Mouse (Mus musculus): Measurements from ENCODE around the gene Pomc. TPM values are rescaled to one million over a fixed set of nuclear protein-coding genes. Genes with fewer than 3 reads are reported as not detected.
"Not testable (repeated sequence)": the region's sequence is repeated elsewhere in the genome, so short reads cannot be mapped to it uniquely, and the experiment has no call there.

Pomc gene
- polyA plus RNA-seq, 1 experiment from 2014 or later, result 2.4 TPM

DNA sequence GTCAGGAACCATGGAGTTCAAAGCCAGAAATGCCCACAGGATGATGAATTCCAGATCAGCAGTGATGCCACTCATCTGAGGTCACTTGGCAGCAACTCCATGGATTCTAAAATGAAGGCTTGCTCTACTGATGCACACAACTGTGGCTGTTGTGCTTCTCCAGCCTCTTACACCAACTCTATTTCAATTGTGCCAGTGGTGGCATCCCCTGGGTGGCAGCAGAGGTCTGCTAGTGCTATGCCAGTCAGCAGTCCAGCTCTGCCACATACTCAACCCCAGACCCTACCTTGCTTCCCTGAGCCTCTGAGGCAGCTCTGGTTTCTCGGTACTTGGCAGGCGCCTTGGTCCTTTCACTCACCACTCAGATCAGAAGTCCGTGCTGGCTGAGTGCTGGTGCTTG lies 25.9 kb upstream of the Pomc start:
- Histone ChIP-seq H3K36me3 (no peaks in the 10 kb centered on the region), H3K27ac (no peak overlapping the region), H3K4me1 (replicated peaks) (no peaks in the 10 kb centered on the region), H3K9me3 (no peaks in the 10 kb centered on the region), H3K27me3 (replicated peaks) (0 out of 2 replicates have a peak, but pooled peaks cover 3% of the 10 kb centered on the region), H3K9ac (no peak overlapping the region), H3K4me2 (replicated peaks) (no peak overlapping the region), H3K4me3 (replicated peaks) (no peak overlapping the region)
- WGBS, result 81% methylated on average over 3 of the region's 3 CpGs
- ATAC-seq, result no peak

DNA sequence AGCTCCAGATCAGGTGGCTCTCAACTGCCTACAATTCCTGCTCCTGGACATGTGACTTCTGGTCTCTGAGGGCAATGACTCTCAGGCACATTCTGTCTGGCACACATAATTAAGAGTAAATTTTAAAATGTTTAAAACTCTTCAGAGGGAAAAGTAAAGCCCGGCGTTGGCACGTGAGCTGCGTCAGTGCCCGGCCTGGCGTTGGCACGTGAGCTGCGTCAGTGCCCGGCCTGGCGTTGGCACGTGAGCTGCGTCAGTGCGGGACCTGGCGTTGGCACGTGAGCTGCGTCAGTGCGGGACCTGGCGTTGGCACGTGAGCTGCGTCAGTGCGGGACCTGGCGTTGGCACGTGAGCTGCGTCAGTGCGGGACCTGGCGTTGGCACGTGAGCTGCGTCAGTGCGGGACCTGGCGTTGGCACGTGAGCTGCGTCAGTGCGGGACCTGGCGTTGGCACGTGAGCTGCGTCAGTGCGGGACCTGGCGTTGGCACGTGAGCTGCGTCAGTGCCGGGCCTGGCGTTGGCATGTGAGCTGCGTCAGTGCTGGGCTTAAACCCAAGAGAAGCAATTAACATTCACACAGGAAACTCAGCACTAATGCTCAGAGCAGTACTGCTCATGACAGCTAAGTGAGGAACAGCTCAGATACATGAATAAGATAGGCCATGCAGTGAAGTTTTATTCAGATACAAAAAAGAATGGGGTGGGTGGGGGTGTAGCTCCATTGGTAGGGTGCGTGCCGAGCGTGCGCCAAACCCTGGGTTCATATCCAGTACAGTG lies 24.5 kb upstream of the Pomc start:
- not testable (repeated sequence) for ATAC-seq; H3K4me1 ChIP-seq (replicated peaks); H3K4me3 ChIP-seq (replicated peaks); H3K27me3 ChIP-seq (replicated peaks); H3K9me3 ChIP-seq; H3K9ac ChIP-seq; H3K36me3 ChIP-seq; H3K4me2 ChIP-seq (replicated peaks); H3K27ac ChIP-seq
- 89% methylated on average over 36 of the region's 47 CpGs for WGBS

GRCm38 (mm10) chr12:3942026-3942425 lies 12.7 kb upstream of the Pomc start:
- Histone ChIP-seq H3K9ac (no peak overlapping the region), H3K27me3 (replicated peaks) (no peaks in the 10 kb centered on the region), H3K36me3 (no peaks in the 10 kb centered on the region), H3K4me1 (replicated peaks) (peaks cover 5% of the 10 kb centered on the region; the same call in 1 of the 2 replicates), H3K4me2 (replicated peaks) (no peak overlapping the region), H3K27ac (no peak overlapping the region), H3K9me3 (no peaks in the 10 kb centered on the region), H3K4me3 (replicated peaks) (no peak overlapping the region)
- 48% methylated on average over 11 of the region's 11 CpGs for WGBS
- ATAC-seq, result no peak

- H3K4me3 ChIP-seq (replicated peaks), result no peak overlapping the region
- WGBS, result 53% methylated on average over 4 of the region's 4 CpGs
Measured at GRCm38 (mm10) chr12:3944454-3945073, 10.2 kb upstream of the Pomc start.

DNA sequence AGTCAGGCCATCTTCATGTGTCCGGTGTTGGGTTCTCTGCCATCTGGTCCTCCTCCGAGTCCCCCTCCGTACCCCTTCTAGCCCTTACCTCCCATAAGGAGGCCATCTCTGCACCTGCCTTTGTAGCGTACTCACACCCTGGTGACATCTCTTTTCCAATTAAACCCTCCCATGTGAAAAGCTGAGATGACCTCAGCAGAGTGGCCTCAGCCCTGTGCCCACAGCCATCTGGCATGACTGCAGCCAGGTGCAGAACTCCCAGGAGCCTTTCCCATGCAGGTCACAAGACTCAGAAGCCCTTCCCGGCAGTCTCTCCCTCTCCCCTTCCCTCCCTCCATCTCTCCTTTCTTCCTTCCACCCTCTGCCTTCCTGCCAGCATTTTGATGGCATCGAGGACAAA lies 7.2 kb upstream of the Pomc start:
- ATAC-seq, result no peak
- peaks cover 5% of the 10 kb centered on the region; the same call in 1 of the 2 replicates for H3K4me1 ChIP-seq (replicated peaks)
- H3K27ac ChIP-seq, result no peak overlapping the region
- H3K9ac ChIP-seq, result no peak overlapping the region
- H3K9me3 ChIP-seq, result no peaks in the 10 kb centered on the region
- no peak overlapping the region for H3K4me2 ChIP-seq (replicated peaks)
- WGBS, result 71% methylated on average over 6 of the region's 6 CpGs
- H3K27me3 ChIP-seq (replicated peaks), result no peaks in the 10 kb centered on the region
- H3K4me3 ChIP-seq (replicated peaks), result no peak overlapping the region
- H3K36me3 ChIP-seq, result no peaks in the 10 kb centered on the region

More at GRCm38 (mm10) chr12:3944454-3945073, 10.2 kb upstream of the Pomc start:
- H3K27me3 ChIP-seq (replicated peaks), result no peaks in the 10 kb centered on the region
- no peak overlapping the region for H3K4me2 ChIP-seq (replicated peaks)
- peak; percentile 34; the same call in 1 of the 2 replicates for ATAC-seq
- peaks cover 5% of the 10 kb centered on the region; the same call in 1 of the 2 replicates for H3K4me1 ChIP-seq (replicated peaks)
- H3K27ac ChIP-seq, result no peak overlapping the region
- H3K9me3 ChIP-seq, result no peaks in the 10 kb centered on the region
- H3K36me3 ChIP-seq, result no peaks in the 10 kb centered on the region
- no peak overlapping the region for H3K9ac ChIP-seq

GRCm38 (mm10) chr12:3955371-3955770 lies 620 bp downstream of the Pomc start:
- Histone ChIP-seq H3K9ac (no peak overlapping the region), H3K4me2 (replicated peaks) (no peak overlapping the region), H3K27ac (no peak overlapping the region), H3K36me3 (no peaks in the 10 kb centered on the region), H3K4me3 (replicated peaks) (no peak overlapping the region), H3K4me1 (replicated peaks) (no peaks in the 10 kb centered on the region), H3K27me3 (replicated peaks) (peaks cover 17% of the 10 kb centered on the region), H3K9me3 (no peaks in the 10 kb centered on the region)
- 23% methylated on average over 10 of the region's 10 CpGs for WGBS
- no peak for ATAC-seq

DNA sequence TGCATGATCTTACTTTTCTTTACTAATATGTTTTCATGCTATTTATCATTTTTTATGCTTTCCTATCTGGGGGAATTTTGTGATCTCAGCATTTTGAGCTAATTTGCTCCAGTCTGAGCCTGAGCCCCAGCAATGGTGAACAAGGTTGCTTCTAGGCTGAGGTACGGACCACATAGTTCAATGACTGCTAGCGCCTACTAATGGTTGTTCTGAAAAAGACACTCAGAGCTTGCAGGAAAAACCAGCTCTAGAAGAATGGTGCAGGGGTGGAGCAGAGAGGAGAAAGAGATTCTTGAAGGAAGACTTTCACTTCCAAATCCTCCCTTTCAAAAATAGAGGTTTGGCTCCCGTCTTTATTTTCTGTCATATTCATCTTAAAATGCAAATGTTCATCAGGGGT lies 1.6 kb downstream of the Pomc start:
- Histone ChIP-seq H3K9me3 (no peaks in the 10 kb centered on the region), H3K4me1 (replicated peaks) (no peaks in the 10 kb centered on the region), H3K27ac (no peak overlapping the region), H3K9ac (no peak overlapping the region), H3K36me3 (no peaks in the 10 kb centered on the region), H3K4me3 (replicated peaks) (no peak overlapping the region), H3K27me3 (replicated peaks) (peaks cover 17% of the 10 kb centered on the region), H3K4me2 (replicated peaks) (no peak overlapping the region)
- 17% methylated on average over 3 of the region's 3 CpGs for WGBS
- ATAC-seq, result no peak

DNA sequence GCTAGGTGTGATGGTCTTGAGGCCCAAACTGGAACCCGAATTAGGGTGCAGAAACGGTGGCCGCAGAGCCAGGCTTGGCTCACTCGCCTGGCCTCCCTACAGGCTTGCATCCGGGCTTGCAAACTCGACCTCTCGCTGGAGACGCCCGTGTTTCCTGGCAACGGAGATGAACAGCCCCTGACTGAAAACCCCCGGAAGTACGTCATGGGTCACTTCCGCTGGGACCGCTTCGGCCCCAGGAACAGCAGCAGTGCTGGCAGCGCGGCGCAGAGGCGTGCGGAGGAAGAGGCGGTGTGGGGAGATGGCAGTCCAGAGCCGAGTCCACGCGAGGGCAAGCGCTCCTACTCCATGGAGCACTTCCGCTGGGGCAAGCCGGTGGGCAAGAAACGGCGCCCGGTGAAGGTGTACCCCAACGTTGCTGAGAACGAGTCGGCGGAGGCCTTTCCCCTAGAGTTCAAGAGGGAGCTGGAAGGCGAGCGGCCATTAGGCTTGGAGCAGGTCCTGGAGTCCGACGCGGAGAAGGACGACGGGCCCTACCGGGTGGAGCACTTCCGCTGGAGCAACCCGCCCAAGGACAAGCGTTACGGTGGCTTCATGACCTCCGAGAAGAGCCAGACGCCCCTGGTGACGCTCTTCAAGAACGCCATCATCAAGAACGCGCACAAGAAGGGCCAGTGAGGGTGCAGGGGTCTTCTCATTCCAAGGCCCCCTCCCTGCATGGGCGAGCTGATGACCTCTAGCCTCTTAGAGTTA lies 5.2 kb downstream of the Pomc start:
- Histone ChIP-seq H3K4me3 (replicated peaks) (peak overlapping the region; percentile 58), H3K4me1 (replicated peaks) (no peaks in the 10 kb centered on the region), H3K36me3 (no peaks in the 10 kb centered on the region), H3K27me3 (replicated peaks) (peaks cover 3% of the 10 kb centered on the region), H3K9me3 (no peaks in the 10 kb centered on the region), H3K4me2 (replicated peaks) (peak overlapping the region; percentile 77), H3K27ac (peak overlapping the region; percentile 89), H3K9ac (peak overlapping the region; percentile 68)
- peak; percentile 96 for ATAC-seq
- 1% methylated on average over 53 of the region's 53 CpGs for WGBS

- peak overlapping the region; percentile 77 for H3K4me2 ChIP-seq (replicated peaks)
- peak overlapping the region; percentile 68; the same call in 1 of the 2 replicates for H3K9ac ChIP-seq
- H3K4me3 ChIP-seq (replicated peaks), result peak overlapping the region; percentile 58
- peak; percentile 27; the same call in 1 of the 2 replicates for ATAC-seq
- peak overlapping the region; percentile 89; the same call in 1 of the 2 replicates for H3K27ac ChIP-seq
- WGBS, result 42% methylated on average over 4 of the region's 4 CpGs
- no peaks in the 10 kb centered on the region for H3K27me3 ChIP-seq (replicated peaks)
- no peaks in the 10 kb centered on the region for H3K9me3 ChIP-seq
- no peaks in the 10 kb centered on the region for H3K4me1 ChIP-seq (replicated peaks)
- H3K36me3 ChIP-seq, result no peaks in the 10 kb centered on the region
Measured at GRCm38 (mm10) chr12:3960553-3960952, 5.8 kb downstream of the Pomc start.

GRCm38 (mm10) chr12:3967196-3967595 lies 12.4 kb downstream of the Pomc start:
- no peaks in the 10 kb centered on the region for H3K27me3 ChIP-seq (replicated peaks)
- no peak overlapping the region for H3K4me3 ChIP-seq (replicated peaks)
- ATAC-seq, result no peak
- H3K9me3 ChIP-seq, result no peaks in the 10 kb centered on the region
- H3K27ac ChIP-seq, result no peak overlapping the region
- WGBS, result 92% methylated on average over 4 of the region's 4 CpGs
- H3K36me3 ChIP-seq, result no peaks in the 10 kb centered on the region
- H3K9ac ChIP-seq, result no peak overlapping the region
- H3K4me1 ChIP-seq (replicated peaks), result no peaks in the 10 kb centered on the region
- H3K4me2 ChIP-seq (replicated peaks), result no peak overlapping the region

DNA sequence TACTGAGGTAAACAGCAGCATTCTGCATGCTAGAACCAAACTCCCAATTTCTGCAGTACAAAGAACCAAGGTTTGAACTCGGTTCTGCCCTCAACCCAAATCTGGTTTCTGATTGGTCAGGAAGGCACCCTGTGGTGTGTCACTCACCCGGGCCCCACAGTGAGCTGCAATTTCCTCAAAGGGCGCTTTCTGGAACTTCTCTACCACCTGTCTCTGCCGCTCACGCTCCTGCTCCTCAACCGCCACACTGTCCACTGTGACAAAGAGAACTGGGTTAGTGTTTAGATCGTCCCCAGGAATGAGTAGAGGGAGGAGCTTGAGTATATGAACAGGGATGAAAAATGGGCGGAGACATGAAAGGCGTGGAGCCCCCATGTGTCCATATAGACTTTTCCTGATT lies 13.6 kb downstream of the Pomc start:
- Histone ChIP-seq H3K9me3 (no peaks in the 10 kb centered on the region), H3K27me3 (replicated peaks) (no peaks in the 10 kb centered on the region), H3K4me2 (replicated peaks) (no peak overlapping the region), H3K4me1 (replicated peaks) (no peaks in the 10 kb centered on the region), H3K27ac (no peak overlapping the region), H3K9ac (no peak overlapping the region), H3K4me3 (replicated peaks) (no peak overlapping the region), H3K36me3 (no peaks in the 10 kb centered on the region)
- no peak for ATAC-seq
- WGBS, result 71% methylated on average over 9 of the region's 9 CpGs

DNA sequence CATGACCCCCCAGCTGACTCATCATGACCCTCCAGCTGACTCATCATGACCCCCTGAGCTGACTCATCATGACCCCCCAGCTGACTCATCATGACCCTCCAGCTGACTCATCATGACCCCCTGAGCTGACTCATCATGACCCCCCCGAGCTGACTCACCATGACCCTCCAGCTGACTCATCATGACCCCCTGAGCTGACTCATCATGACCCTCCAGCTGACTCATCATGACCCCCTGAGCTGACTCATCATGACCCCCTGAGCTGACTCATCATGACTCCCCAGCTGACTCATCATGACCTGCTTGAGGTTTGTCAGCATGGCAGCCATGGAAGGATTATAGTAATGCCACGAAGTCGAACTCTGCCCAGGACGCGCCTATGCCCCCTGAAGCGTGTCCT lies 18.4 kb downstream of the Pomc start:
- H3K27me3 ChIP-seq (replicated peaks); H3K36me3 ChIP-seq; H3K9me3 ChIP-seq; H3K27ac ChIP-seq; H3K4me1 ChIP-seq (replicated peaks); H3K9ac ChIP-seq; H3K4me2 ChIP-seq (replicated peaks); H3K4me3 ChIP-seq (replicated peaks); ATAC-seq: not testable (repeated sequence)
- WGBS, result 90% methylated on average over 6 of the region's 6 CpGs

Measured in intestine, embryonic 15.5 days (tissue).